ENCODE assay signal across 16 mouse cellular contexts in genomic region chr5:91951404-91951803, GRCm38 (mm10). TPM values are rescaled to one million over a fixed set of nuclear protein-coding genes. Genes with fewer than 3 reads are reported as not detected.
DNase-seq lines count a peak whose midpoint lies in the region; ATAC-seq and TF ChIP-seq lines count a peak whose summit lies in the region.
"Had no signal": no experiment of that assay in that cellular context is flagged by ENCODE, and none has a peak within 500 bp of the region (broad histone marks: within the 10 kb centered on the region; RNA-seq: fewer than 3 reads in every experiment).

No protein-coding gene starts in this region.

- peak; percentile 76 for DNase-seq in forebrain, embryonic 14.5 days (ENCODE audit: low spot score)
- DNase-seq in layer of hippocampus, adult 9-10 months (ENCODE audit: low spot score): peak; percentile 35
- no peak for DNase-seq in layer of hippocampus, postnatal 36 days
- DNase-seq in CH12.LX (ENCODE audit: extremely low read depth): no peak
- DNase-seq in induced T-regulatory cell, adult 2 months (ENCODE audit: low read depth): peak; percentile 25
- DNase-seq in right cerebral cortex, adult 18-20 months: no peak
- DNase-seq in testis, postnatal 14 days (ENCODE audit: low spot score): no peak
- DNase-seq: cerebellum, adult 11 months; thymus, adult 18-20 months had no signal

- no peak overlapping the region for H3K9ac ChIP-seq in forebrain, embryonic 14.5 days (ENCODE audit: low read length)
- H3K9ac ChIP-seq in forebrain, embryonic 13.5 days: no peak overlapping the region
- no peak overlapping the region for H3K9ac ChIP-seq in CH12.LX (ENCODE audit: insufficient read depth, low read depth)
- H3K9ac ChIP-seq: lung, embryonic 15.5 days; neural tube, embryonic 12.5 days had no signal

- peak; percentile 55 for TF ChIP-seq RAD21 in CH12.LX (IDR thresholded peaks at IDR 0.05; ENCODE audit: low read depth, low read length)

- no peak overlapping the region for H3K4me2 ChIP-seq in forebrain, embryonic 14.5 days (ENCODE audit: low read length)
- H3K4me2 ChIP-seq in forebrain, embryonic 13.5 days: no peak overlapping the region
- no peak overlapping the region for H3K4me2 ChIP-seq in CH12.LX (ENCODE audit: insufficient read depth, low read depth, poor library complexity, severe bottlenecking)
- H3K4me2 ChIP-seq: lung, embryonic 15.5 days; neural tube, embryonic 12.5 days had no signal

- TF ChIP-seq POLR2A in CH12.LX (IDR thresholded peaks at IDR 0.05; ENCODE audit: low read depth, low read length): no peak

- H3K27ac ChIP-seq in forebrain, embryonic 14.5 days (ENCODE audit: low read depth, low read length): no peak overlapping the region
- no peak overlapping the region for H3K27ac ChIP-seq in forebrain, embryonic 13.5 days
- no peak overlapping the region for H3K27ac ChIP-seq in CH12.LX (ENCODE audit: insufficient read depth, low read depth)
- H3K27ac ChIP-seq: lung, embryonic 15.5 days; neural tube, embryonic 12.5 days had no signal

- no peak for TF ChIP-seq EP300 in CH12.LX (IDR thresholded peaks at IDR 0.05; ENCODE audit: low read length)

- no peak for ATAC-seq in forebrain, embryonic 14.5 days
- ATAC-seq in forebrain, embryonic 13.5 days: no peak
- ATAC-seq: intestine, embryonic 16.5 days had no signal

- H3K9me3 ChIP-seq in forebrain, embryonic 14.5 days (replicated peaks; ENCODE audit: control insufficient read depth, low read length): no peaks in the 10 kb centered on the region
- H3K9me3 ChIP-seq in forebrain, embryonic 13.5 days (replicated peaks): no peaks in the 10 kb centered on the region
- no peaks in the 10 kb centered on the region for H3K9me3 ChIP-seq in CH12.LX (replicated peaks; ENCODE audit: low read length)
- H3K9me3 ChIP-seq: lung, embryonic 15.5 days; neural tube, embryonic 12.5 days had no signal

- no peaks in the 10 kb centered on the region for H3K79me2 ChIP-seq in CH12.LX (replicated peaks; ENCODE audit: control insufficient read depth, extremely low read depth, insufficient read depth, poor library complexity, severe bottlenecking)

- dilution Hi-C loops in CH12.LX (cut with MboI; ENCODE audit: extremely low pct_ligation_motif_present, extremely low pct_unique_long_range_greater_than_20kb, low sequenced_read_pairs): no loop called here

- in situ Hi-C loops in CH12.LX (cut with MboI; ENCODE audit: low pct_ligation_motif_present, low pct_unique_long_range_greater_than_20kb, low sequenced_read_pairs): no loop called here

- no peaks in the 10 kb centered on the region for H3K27me3 ChIP-seq in forebrain, embryonic 14.5 days (replicated peaks; ENCODE audit: control insufficient read depth, insufficient read depth, low read length)
- H3K27me3 ChIP-seq in forebrain, embryonic 13.5 days: no peaks in the 10 kb centered on the region
- H3K27me3 ChIP-seq in CH12.LX (replicated peaks): no peaks in the 10 kb centered on the region
- H3K27me3 ChIP-seq: lung, embryonic 15.5 days; neural tube, embryonic 12.5 days had no signal

- TF ChIP-seq CTCF in CH12.LX (conservative IDR thresholded peaks at IDR 0.05 in 1 of 2, IDR thresholded peaks at IDR 0.05 in 1 of 2; ENCODE audit: low read depth in 2 of 2, low read length in 2 of 2): peak in 1 of 2 experiments; percentile 55; a peak in 2 of 4 replicates

- H3K36me3 ChIP-seq in forebrain, embryonic 14.5 days (ENCODE audit: control insufficient read depth, insufficient read depth, low read length): peaks cover 63% of the 10 kb centered on the region
- peaks cover 62% of the 10 kb centered on the region for H3K36me3 ChIP-seq in forebrain, embryonic 13.5 days (ENCODE audit: poor library complexity, severe bottlenecking)
- H3K36me3 ChIP-seq in CH12.LX (replicated peaks in 1 of 2; ENCODE audit: control insufficient read depth in 1 of 2, insufficient read depth in 1 of 2, low read length in 1 of 2): peaks cover 52 to 78% of the 10 kb centered on the region in 2 experiments

- H3K4me1 ChIP-seq in forebrain, embryonic 14.5 days (ENCODE audit: control insufficient read depth, insufficient read depth, low read length): no peaks in the 10 kb centered on the region
- no peaks in the 10 kb centered on the region for H3K4me1 ChIP-seq in forebrain, embryonic 13.5 days
- no peaks in the 10 kb centered on the region for H3K4me1 ChIP-seq in CH12.LX (ENCODE audit: control insufficient read depth in 1 of 2, insufficient read depth in 2 of 2)
- H3K4me1 ChIP-seq: lung, embryonic 15.5 days; neural tube, embryonic 12.5 days had no signal

- no peak overlapping the region for H3K4me3 ChIP-seq in forebrain, embryonic 14.5 days (ENCODE audit: low read depth, low read length)
- no peak overlapping the region for H3K4me3 ChIP-seq in forebrain, embryonic 13.5 days
- H3K4me3 ChIP-seq in CH12.LX (replicated peaks in 1 of 3; ENCODE audit: low read depth in 2 of 3, low read length in 2 of 3, poor library complexity in 1 of 3): no peak overlapping the region
- H3K4me3 ChIP-seq: lung, embryonic 15.5 days; neural tube, embryonic 12.5 days had no signal

TF ChIP-seq in CH12.LX, 34 proteins besides CTCF, POLR2A, EP300 and RAD21:
- TF ChIP-seq SMC3 (IDR thresholded peaks at IDR 0.05; ENCODE audit: low read depth, low read length): peak; percentile 39
- TF ChIP-seq POLR2AphosphoS2 (IDR thresholded peaks at IDR 0.05; ENCODE audit: low read depth, low read length): no peak
- no peak for TF ChIP-seq MAX (IDR thresholded peaks at IDR 0.05; ENCODE audit: low read length)
- TF ChIP-seq PAX5 (IDR thresholded peaks at IDR 0.05; ENCODE audit: low read length): no peak

RNA-seq across cellular contexts. Expression of gene Rchy1, which starts 11.5 kb away (rescaled TPM):
- polyA plus RNA-seq in forebrain, embryonic 14.5 days (2014; fragmentation: Nextera tagmentation; extraction: Ambion mirVana): 43.5 and 43.8 TPM in 2 replicates
- 67.6 and 70.0 TPM in 2 replicates for polyA plus RNA-seq in forebrain, embryonic 13.5 days (2015; fragmentation: Nextera tagmentation; extraction: Ambion mirVana)
- total RNA-seq in layer of hippocampus, postnatal 36 days (2021): 10 to 100 TPM; 53.5 to 55.6 TPM
- 24.4 and 32.4 TPM in 2 replicates for total RNA-seq in CH12.LX (2012; rRNA removed)
- 33.1 and 34.1 TPM in 2 replicates for total RNA-seq in CH12.LX (2014; rRNA removed)
- polyA plus RNA-seq in CH12.LX (2012; ENCODE audit: insufficient read length, low read depth): 24.8 and 28.2 TPM in 2 replicates

RNA-seq across cellular contexts. Expression of gene Odaph, which starts 35.9 kb away (rescaled TPM):
- not detected in 2 replicates for polyA plus RNA-seq in forebrain, embryonic 14.5 days (2014; fragmentation: Nextera tagmentation; extraction: Ambion mirVana)
- polyA plus RNA-seq in forebrain, embryonic 13.5 days (2015; fragmentation: Nextera tagmentation; extraction: Ambion mirVana): not detected in 2 replicates
- not detected for total RNA-seq in layer of hippocampus, postnatal 36 days (2021)
- total RNA-seq in CH12.LX (2012; rRNA removed) (0.25 and 0.38 TPM in 2 replicates), CH12.LX (2014; rRNA removed) (1.7 and 2.2 TPM in 2 replicates)
- polyA plus RNA-seq in CH12.LX (2012; ENCODE audit: insufficient read length, low read depth): 1.9 and 3.3 TPM in 2 replicates
- total RNA-seq: heart, adult 18-20 months; left cerebral cortex, adult 18-20 months had no signal
- polyA plus RNA-seq: forebrain, embryonic 11.5 days; intestine, embryonic 16.5 days; lung, embryonic 15.5 days; neural tube, embryonic 12.5 days had no signal

Comparison
In these comparisons a context has a peak if more than half of its experiments do, and no peak if none do; other contexts are left out.
1. DNase-seq: peak in forebrain, embryonic 14.5 days (single experiment), layer of hippocampus, adult 9-10 months (single experiment) and induced T-regulatory cell, adult 2 months (single experiment); none in layer of hippocampus, postnatal 36 days (0 of 2), CH12.LX (single experiment), right cerebral cortex, adult 18-20 months (single experiment) and testis, postnatal 14 days (single experiment).